Mouse (Mus musculus): ENCODE results near the gene Dcaf12.

Gene Dcaf12

GRCm38 (mm10) chr4:41307406-41307805 lies 7.3 kb downstream of the Dcaf12 start:
- no peak for DNase-seq

GRCm38 (mm10) chr4:41304302-41304701 lies 10.4 kb downstream of the Dcaf12 start:
- peak; percentile 25 to 37 for DNase-seq

DNA sequence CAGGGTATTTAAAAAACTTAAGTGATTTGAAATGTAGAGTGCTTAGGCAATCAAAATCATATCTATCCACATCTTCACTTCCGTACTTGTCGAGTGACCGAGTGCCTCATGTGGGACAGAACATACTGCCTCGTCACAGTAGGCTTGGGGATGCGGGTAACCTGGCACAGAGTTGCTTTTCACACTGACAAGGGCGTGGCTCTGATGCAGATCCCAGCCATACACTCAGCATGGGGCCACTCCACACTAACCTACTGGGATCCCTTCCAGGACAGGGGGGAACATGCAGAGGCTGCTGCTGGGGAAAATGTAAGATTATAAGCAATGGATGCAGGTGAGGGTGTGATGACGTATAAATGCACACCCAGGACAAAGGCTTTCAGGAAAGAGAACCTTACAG lies 11.0 kb downstream of the Dcaf12 start:
- DNase-seq, result peak; percentile 58 to 60

DNA sequence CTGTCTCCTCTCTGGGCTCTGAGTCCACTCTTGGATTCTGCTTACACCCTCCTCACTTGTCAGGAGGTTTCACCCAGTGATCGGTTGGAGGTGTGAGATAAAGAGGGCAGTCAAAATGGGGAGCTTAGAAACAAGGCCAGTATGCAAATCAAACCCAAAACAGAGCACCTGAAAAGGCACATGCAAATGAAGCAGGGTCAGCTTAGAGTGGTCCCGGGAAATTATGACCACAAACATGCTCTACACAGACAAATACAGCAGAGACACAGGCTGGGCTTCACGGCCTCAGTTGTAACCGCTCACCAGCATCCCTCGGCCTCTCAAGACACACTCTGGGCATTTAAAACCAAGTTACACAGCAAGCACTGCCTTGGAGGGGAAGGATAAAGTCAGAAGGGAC lies 15.7 kb downstream of the Dcaf12 start:
- no peak for DNase-seq

- DNase-seq, result no peak
Observed at GRCm38 (mm10) chr4:41295960-41296359, 18.7 kb downstream of the Dcaf12 start.

DNA sequence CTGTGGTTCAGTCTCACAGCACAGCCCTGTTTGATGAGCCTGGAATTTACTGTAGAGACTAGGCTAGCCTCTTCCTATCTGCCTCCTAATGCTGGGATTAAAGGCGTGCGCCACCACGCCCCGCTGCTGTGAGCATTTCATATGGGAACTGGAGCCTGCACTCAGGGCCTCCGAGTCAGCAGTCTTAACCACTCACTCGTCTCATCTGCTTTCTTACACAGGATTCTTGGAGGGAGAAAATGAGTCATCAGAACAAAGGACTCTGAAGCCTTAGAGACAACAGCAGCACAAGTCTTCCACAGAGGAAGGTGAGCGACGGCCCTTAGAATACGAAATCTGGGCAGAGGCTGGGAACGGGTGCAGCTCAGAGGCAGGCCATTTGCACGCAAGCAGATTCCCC lies 19.2 kb downstream of the Dcaf12 start:
- DNase-seq, result no peak

GRCm38 (mm10) chr4:41293907-41294306 lies 20.8 kb downstream of the Dcaf12 start:
- DNase-seq, result peak in 1 of 2 experiments; percentile 26

DNA sequence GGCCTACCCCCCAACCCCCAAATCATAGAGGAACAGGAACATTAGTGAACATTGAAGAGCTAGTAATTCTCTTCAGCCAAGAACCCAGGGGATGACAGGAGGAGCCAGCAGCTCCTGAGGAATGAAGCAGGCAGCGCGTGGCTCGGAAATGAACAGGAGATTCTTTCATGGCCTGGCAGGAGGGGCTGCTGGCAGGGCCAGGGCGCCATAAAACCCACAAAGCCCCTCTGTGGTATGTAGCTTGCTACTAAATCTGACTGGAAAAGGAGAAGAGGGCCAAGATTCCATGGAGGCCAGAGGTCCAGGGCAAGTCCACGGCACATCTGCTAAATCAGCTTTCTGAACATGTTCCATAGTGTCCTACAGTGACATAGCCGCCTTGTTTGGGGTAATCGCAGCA lies 24.9 kb downstream of the Dcaf12 start:
- DNase-seq, result no peak

GRCm38 (mm10) chr4:41286420-41286819 lies 28.3 kb downstream of the Dcaf12 start:
- DNase-seq, result peak; percentile 28 to 59

DNA sequence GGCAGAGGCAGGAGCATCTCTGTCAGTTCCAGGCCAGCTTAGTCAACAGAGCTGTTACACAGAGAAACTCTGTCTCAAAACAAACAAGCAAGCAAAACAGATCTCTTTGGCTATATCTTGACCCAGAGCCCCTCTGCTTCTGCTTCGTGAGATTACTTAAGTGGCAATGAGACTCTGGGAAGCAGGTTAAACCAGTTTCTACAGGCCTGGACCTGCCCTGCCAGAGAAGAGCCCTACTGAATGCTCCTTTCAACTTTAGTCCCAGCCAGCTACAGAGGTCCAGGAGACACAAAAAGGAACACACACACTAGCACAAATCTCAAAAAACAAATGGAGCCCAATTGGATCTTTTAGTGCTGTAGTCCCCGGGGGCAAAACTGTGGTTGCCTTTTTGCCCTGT lies 30.6 kb downstream of the Dcaf12 start:
- DNase-seq, result no peak

DNA sequence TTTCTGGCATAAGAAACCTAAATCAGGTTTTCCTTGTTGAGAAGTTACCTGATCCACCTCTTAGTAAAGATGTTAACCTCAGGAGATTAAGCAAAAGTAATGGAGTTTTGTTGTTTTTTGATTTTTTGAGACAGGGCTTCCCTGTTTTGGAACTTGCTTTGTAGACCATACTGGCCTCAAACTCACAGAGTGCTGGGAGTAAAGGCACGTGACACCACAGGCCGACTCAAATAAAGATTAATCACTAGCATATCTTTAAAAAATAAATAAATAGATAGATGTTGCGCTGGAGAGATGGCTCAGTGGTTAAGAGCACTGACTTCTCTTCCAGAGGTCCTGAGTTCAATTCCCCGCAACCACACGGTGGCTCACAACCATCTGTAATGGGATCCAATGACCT lies 38.8 kb downstream of the Dcaf12 start:
- DNase-seq, result no peak

DNA sequence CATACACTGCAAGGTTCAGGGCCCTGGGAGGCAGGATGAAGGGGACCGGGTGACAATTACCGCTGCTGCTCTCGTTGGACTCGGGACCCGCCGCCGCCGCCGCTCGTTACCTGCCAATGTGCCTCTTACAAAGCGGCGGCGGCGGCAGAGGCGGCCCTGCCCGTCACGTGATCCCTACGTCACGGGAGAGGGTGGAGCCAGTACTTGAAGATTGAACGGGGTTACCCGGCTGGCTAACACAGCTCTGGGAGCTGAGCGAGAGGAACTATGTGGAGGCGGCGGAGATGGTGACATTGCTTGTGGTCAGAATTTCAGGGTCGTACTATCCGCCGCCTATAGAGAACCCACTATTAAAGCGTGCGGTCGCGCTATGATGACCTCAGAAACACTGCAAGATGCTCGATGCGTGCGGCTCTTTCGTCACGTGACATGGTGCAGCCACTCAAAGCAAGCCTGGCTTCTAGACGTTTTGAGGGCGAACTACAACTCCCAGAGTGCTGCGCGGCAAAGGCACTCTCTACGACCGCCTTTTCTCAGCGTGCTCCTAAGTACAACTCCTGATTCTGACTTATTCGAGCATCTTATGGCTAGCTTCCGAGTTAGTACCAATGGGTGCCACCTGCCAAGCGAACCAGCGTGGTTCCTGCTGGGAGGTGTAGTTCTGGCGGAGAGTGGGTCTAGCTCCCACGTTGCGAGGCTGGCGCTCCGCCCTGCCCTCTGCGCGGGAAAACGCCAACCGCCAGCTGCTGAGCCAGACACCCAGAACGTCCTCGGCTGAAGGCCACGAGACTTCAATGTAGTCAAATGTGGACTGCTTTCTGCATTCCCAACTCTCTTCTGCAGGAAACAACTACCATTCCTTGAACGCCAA lies 39.5 kb downstream of the Dcaf12 start, which contains the start of gene Ubap2:
Ubap2 (minus strand) TSS at position 165 of the 871 bp plus-strand sequence.
- DNase-seq, result peak; percentile 97 to 98

GRCm38 (mm10) chr4:41274377-41274979 lies 40.2 kb downstream of the Dcaf12 start:
- peak in 1 of 2 experiments; percentile 62 for DNase-seq

DNA sequence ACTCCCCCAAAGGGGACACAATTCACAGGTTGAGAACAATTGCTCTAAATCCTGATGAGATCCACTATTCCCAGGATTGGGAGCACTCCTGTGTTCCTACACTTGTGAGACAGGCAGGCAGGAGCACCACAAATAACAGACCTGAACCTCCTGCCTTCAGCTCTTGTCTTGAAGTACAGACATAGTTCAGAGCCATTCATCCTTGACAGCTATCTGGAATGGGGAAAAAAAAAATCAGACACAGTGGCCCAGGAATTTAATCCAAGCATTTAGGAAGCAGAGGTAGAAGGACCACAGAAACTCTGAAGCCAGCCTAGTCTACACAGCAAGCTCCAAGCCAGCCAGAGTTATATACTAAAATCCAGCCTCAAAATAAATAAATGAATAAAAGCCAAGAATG lies 46.6 kb downstream of the Dcaf12 start:
- no peak for DNase-seq

DNA sequence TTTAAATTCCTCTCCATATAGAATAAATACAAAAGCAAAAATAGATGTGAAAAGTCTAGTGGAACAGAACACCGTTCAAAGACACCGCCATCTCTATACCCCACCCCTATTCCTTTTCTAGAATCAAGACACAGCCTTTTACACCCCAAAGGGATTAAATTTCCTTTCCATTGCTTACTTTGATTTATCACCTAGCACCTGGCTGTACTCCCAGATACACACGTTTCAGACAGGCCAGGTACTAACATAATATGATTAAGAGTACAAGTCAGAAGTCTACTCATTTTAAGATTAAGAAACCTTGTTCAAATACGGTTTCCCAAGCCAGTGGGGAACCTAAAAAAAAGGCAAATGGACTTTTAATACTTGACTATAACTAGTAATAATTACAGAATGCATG lies 48.3 kb downstream of the Dcaf12 start:
- no peak for DNase-seq

DNA sequence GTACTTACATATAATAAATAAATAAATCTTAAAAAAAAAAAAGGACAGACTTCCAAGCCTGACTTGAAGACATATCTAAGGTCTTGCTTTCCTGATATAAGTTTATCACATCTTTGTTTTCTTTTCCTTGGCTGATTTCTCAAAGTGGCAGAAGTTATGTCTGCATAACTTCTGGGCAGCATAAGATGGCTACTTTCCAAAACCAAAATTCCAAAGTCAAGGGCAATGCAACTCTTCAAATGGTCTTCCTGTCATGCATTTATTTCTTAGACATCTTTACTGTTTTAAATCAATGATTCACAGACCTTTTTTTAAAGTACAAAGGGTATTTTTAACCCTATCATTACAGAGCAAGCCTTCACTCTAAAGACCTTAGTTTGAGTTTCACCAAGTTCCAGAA lies 54.0 kb downstream of the Dcaf12 start:
- no peak for DNase-seq

DNA sequence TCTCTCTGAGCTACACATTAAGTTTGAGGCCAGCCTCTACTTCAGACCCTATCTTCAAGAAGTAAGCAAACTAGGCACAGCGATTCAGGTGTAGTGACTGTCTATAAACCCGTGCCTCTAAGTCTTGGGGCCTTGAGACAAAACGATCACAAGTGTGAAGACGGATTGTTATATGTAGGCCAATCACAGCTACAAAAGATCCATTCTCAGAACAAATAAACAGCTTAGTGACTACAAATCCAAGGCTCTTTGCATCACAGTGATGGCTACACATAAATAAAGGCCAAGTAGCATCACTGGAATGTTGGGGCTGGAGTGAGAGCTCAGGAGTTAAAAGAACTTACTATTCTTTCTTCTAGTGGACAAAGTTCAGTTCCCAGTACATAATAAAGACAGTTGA lies 55.7 kb downstream of the Dcaf12 start:
- no peak for DNase-seq

- DNase-seq, result no peak
Observed at GRCm38 (mm10) chr4:41257752-41258151, 56.9 kb downstream of the Dcaf12 start.

DNA sequence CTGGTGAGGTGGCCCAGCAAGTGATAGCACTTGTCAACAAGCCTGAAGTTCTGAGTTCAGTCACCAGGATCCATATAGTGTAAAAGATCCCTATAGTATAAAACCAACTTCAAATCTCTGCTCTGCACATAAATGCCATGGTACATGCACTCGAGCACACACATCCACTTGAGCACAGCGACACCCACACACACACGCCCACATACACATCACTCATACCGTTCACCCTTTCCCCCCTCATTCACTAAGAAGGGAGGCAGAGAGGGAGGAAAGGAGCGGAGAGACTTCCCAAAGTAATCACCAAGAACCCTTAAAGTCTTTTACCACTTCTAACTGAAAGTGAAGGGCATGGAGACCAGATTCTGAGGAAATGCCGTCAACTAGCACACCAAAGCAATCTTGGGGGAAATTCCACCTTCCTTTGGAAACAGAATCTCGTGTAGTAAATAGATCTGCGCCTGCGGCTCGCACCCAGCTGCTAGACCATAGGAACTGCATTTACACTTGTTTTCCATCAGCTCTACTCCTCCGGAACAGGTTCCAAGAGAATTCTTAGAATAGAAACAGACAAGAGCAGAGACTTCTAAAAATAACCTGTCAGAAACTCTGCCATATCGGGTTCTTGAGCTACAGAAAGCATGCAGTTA lies 59.0 kb downstream of the Dcaf12 start:
- peak in 1 of 2 experiments; percentile 9 for DNase-seq

DNA sequence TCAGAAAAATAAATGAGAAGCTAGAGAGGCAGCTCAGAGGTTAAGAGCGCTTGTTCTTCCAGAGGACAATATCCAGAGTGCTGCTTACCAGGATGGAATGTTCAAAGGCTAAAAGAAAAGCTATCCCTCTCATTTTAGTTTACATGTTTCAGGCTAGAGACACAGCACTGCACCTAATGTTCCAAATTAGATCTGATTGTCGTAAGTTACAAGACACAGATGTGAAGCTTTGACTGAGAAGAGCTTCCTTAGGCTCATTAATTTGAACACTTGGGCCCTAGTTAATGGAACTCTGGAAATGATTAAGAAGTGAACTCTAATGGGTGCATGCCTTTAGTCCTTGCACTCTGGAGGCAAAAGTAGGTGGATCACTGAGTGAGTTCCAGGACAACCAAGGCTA lies 60.9 kb downstream of the Dcaf12 start:
- DNase-seq, result no peak

GRCm38 (mm10) chr4:41245408-41245807 lies 69.3 kb downstream of the Dcaf12 start:
- DNase-seq, result no peak

All from cerebellum, postnatal 14 days (tissue).